Mouse (Mus musculus) lung, embryonic 16.5 days (tissue): ENCODE measurements around the gene Ctla4. TPM values are rescaled to one million over a fixed set of nuclear protein-coding genes. Genes with fewer than 3 reads are reported as not detected.

ENCODE experiments used
- ATAC-seq: fragments of 200-750 bp; cut with Nextera tagmentation; 2 replicates; pipeline ENCODE4 v1.8.0; 2017; ENCODE audit warnings: low read depth, mild to moderate bottlenecking, moderate library complexity
- H3K27ac ChIP-seq: fragments of 300-500 bp; sonication (generic); 2 replicates; pipeline ENCODE4 v1.5.1; 2014; ENCODE audit warnings: mild to moderate bottlenecking, control low read depth, low read length
- H3K27me3 ChIP-seq: fragments of 300-500 bp; sonication (generic); 2 replicates; pipeline ENCODE4 v1.6.1; 2014; ENCODE audit warnings: low read depth, low read length, mixed read lengths; ENCODE audit not compliant: control insufficient read depth, insufficient read depth
- H3K36me3 ChIP-seq: fragments of 300-500 bp; sonication (generic); 2 replicates; pipeline ENCODE4 v1.6.1; 2014; ENCODE audit warnings: low read length; ENCODE audit not compliant: control insufficient read depth, insufficient read depth
- H3K4me1 ChIP-seq: fragments of 300-500 bp; sonication (generic); replicated peaks from 2 replicates; pipeline ENCODE4 v1.6.1; 2014; ENCODE audit warnings: low read length, mixed read lengths; ENCODE audit not compliant: control insufficient read depth, insufficient read depth
- H3K4me2 ChIP-seq: fragments of 300-500 bp; sonication (generic); 2 replicates; pipeline ENCODE4 v1.6.1; 2014; ENCODE audit warnings: low read depth, low read length, control low read depth
- H3K4me3 ChIP-seq: fragments of 300-500 bp; sonication (generic); 2 replicates; pipeline ENCODE4 v1.5.1; 2014; ENCODE audit warnings: mild to moderate bottlenecking, low read length, control low read depth
- H3K9ac ChIP-seq: fragments of 300-500 bp; sonication (generic); 2 replicates; pipeline ENCODE4 v1.6.1; 2014; ENCODE audit warnings: low read length, control low read depth
- H3K9me3 ChIP-seq: fragments of 300-500 bp; sonication (generic); 2 replicates; pipeline ENCODE4 v1.6.1; 2016; ENCODE audit warnings: low read length; ENCODE audit not compliant: control insufficient read depth
- WGBS: fragments of 180-500 bp; shearing (Covaris S2); extraction: QIAGEN DNeasy Blood & Tissue Kit; methylation state at CpG from one replicate; pipeline ENCODE4 v1.1.7; 2014; 5-methylcytosine and 5-hydroxymethylcytosine counted together
- polyA plus RNA-seq: library from polyadenylated mRNA; unstranded; fragments of >200 nt; fragmentation: Nextera tagmentation; extraction: Ambion mirVana; gene quantifications from 2 replicates; pipeline ENCODE4 v1.2.1, GENCODE M21; 2015

Ctla4 gene
- polyA plus RNA-seq, 1 experiment from 2014 or later: 0.25 TPM

GRCm38 (mm10) chr1:60884611-60885010 is 2.2 kb upstream of the Ctla4 start:
- no peaks in the 10 kb centered on the region for H3K27me3 ChIP-seq
- 54% methylated on average over 1 of the region's 1 CpGs for WGBS

GRCm38 (mm10) chr1:60898127-60898932 is 11.5 kb downstream of the Ctla4 start:
- ATAC-seq: no peak
- no peak overlapping the region for H3K9ac ChIP-seq
- H3K4me1 ChIP-seq: no peaks in the 10 kb centered on the region
- no peak overlapping the region for H3K27ac ChIP-seq
- H3K4me2 ChIP-seq: no peak overlapping the region
- no peaks in the 10 kb centered on the region for H3K27me3 ChIP-seq
- WGBS: 58% methylated on average over 5 of the region's 5 CpGs
- no peaks in the 10 kb centered on the region for H3K9me3 ChIP-seq
- no peaks in the 10 kb centered on the region for H3K36me3 ChIP-seq
- H3K4me3 ChIP-seq: no peak overlapping the region

More at GRCm38 (mm10) chr1:60884611-60885010, 2.2 kb upstream of the Ctla4 start:
- Histone ChIP-seq H3K4me1 (no peaks in the 10 kb centered on the region), H3K36me3 (no peaks in the 10 kb centered on the region), H3K4me3 (no peak overlapping the region), H3K4me2 (no peak overlapping the region), H3K9ac (no peak overlapping the region), H3K9me3 (no peaks in the 10 kb centered on the region), H3K27ac (no peak overlapping the region)
- ATAC-seq: no peak

GRCm38 (mm10) chr1:60898933-60899210 is 12.1 kb downstream of the Ctla4 start:
- ATAC-seq: no peak

GRCm38 (mm10) chr1:60899244-60899643 is 12.4 kb downstream of the Ctla4 start:
- H3K4me3 ChIP-seq: no peak overlapping the region
- WGBS: 63% methylated on average over 3 of the region's 3 CpGs
- H3K9ac ChIP-seq: no peak overlapping the region
- H3K4me2 ChIP-seq: no peak overlapping the region
- H3K36me3 ChIP-seq: no peaks in the 10 kb centered on the region
- H3K27me3 ChIP-seq: no peaks in the 10 kb centered on the region
- H3K27ac ChIP-seq: no peak overlapping the region
- ATAC-seq: no peak
- no peaks in the 10 kb centered on the region for H3K4me1 ChIP-seq
- no peaks in the 10 kb centered on the region for H3K9me3 ChIP-seq

More at GRCm38 (mm10) chr1:60898933-60899210, 12.1 kb downstream of the Ctla4 start:
- H3K27ac ChIP-seq: no peak overlapping the region
- H3K36me3 ChIP-seq: no peaks in the 10 kb centered on the region
- no peaks in the 10 kb centered on the region for H3K4me1 ChIP-seq
- 86% methylated on average over 2 of the region's 2 CpGs for WGBS
- H3K9ac ChIP-seq: no peak overlapping the region
- H3K4me2 ChIP-seq: no peak overlapping the region
- H3K27me3 ChIP-seq: no peaks in the 10 kb centered on the region
- H3K4me3 ChIP-seq: no peak overlapping the region
- H3K9me3 ChIP-seq: no peaks in the 10 kb centered on the region

- 85% methylated on average over 6 of the region's 6 CpGs for WGBS
- Histone ChIP-seq H3K4me3 (no peak overlapping the region), H3K27ac (no peak overlapping the region), H3K4me1 (no peaks in the 10 kb centered on the region), H3K4me2 (no peak overlapping the region), H3K9ac (no peak overlapping the region), H3K9me3 (no peaks in the 10 kb centered on the region), H3K27me3 (no peaks in the 10 kb centered on the region), H3K36me3 (no peaks in the 10 kb centered on the region)
- ATAC-seq: no peak
Observed at GRCm38 (mm10) chr1:60902547-60902946, 15.7 kb downstream of the Ctla4 start.

- Histone ChIP-seq H3K4me3 (no peak overlapping the region), H3K9me3 (no peaks in the 10 kb centered on the region), H3K9ac (no peak overlapping the region), H3K27ac (no peak overlapping the region), H3K27me3 (no peaks in the 10 kb centered on the region), H3K4me1 (no peaks in the 10 kb centered on the region), H3K4me2 (no peak overlapping the region), H3K36me3 (no peaks in the 10 kb centered on the region)
- 85% methylated on average over 7 of the region's 7 CpGs for WGBS
- ATAC-seq: no peak
Observed at GRCm38 (mm10) chr1:60903126-60903525, 16.3 kb downstream of the Ctla4 start.

- H3K9me3 ChIP-seq: no peaks in the 10 kb centered on the region
- H3K27ac ChIP-seq: no peak overlapping the region
- H3K4me3 ChIP-seq: no peak overlapping the region
- H3K36me3 ChIP-seq: no peaks in the 10 kb centered on the region
- H3K4me1 ChIP-seq: no peaks in the 10 kb centered on the region
- H3K27me3 ChIP-seq: no peaks in the 10 kb centered on the region
- no peak overlapping the region for H3K9ac ChIP-seq
- ATAC-seq: no peak
- H3K4me2 ChIP-seq: no peak overlapping the region
- WGBS: 91% methylated on average over 2 of the region's 2 CpGs
Observed at GRCm38 (mm10) chr1:60904456-60904978, 17.7 kb downstream of the Ctla4 start.

- Histone ChIP-seq H3K9ac (no peak overlapping the region), H3K27me3 (no peaks in the 10 kb centered on the region), H3K36me3 (no peaks in the 10 kb centered on the region), H3K4me3 (no peak overlapping the region), H3K9me3 (no peaks in the 10 kb centered on the region), H3K4me2 (no peak overlapping the region), H3K27ac (no peak overlapping the region), H3K4me1 (no peaks in the 10 kb centered on the region)
- ATAC-seq: no peak
- WGBS: 88% methylated on average over 3 of the region's 3 CpGs
Observed at GRCm38 (mm10) chr1:60907466-60907865, 20.7 kb downstream of the Ctla4 start.

- Histone ChIP-seq H3K27me3 (no peaks in the 10 kb centered on the region), H3K9me3 (no peaks in the 10 kb centered on the region), H3K4me3 (no peak overlapping the region), H3K27ac (no peak overlapping the region), H3K9ac (no peak overlapping the region), H3K4me2 (no peak overlapping the region), H3K36me3 (no peaks in the 10 kb centered on the region), H3K4me1 (no peaks in the 10 kb centered on the region)
- WGBS: 83% methylated on average over 9 of the region's 9 CpGs
- ATAC-seq: no peak
Observed at GRCm38 (mm10) chr1:60908751-60909161, 22.0 kb downstream of the Ctla4 start.
